Mouse (Mus musculus) MEL (cell line): Measurements from ENCODE around the gene Kcnb1.

Source experiments
- CHD2 ChIP-seq: IDR thresholded peaks from 2 replicates; pipeline ENCODE4 v1.6.1; 2011; ENCODE audit warnings: low read length, improper control_type of control experiment
- MYC ChIP-seq: IDR thresholded peaks from 2 replicates; pipeline ENCODE4 v1.6.1; 2011; ENCODE audit warnings: low read depth, mild to moderate bottlenecking, low read length, improper control_type of control experiment, moderate library complexity
- POLR2A ChIP-seq, 2 experiments: IDR thresholded peaks; 2 replicates each; pipeline ENCODE4 v1.6.1; 2011 to 2012; ENCODE audit warnings: low read length in 2 of 2, mild to moderate bottlenecking in 2 of 2, control low read depth in 1 of 2, improper control_type of control experiment in 1 of 2, low read depth in 1 of 2, moderate library complexity in 1 of 2; ENCODE audit not compliant: control insufficient read depth in 1 of 2, insufficient read depth in 1 of 2, poor library complexity in 1 of 2

DNA sequence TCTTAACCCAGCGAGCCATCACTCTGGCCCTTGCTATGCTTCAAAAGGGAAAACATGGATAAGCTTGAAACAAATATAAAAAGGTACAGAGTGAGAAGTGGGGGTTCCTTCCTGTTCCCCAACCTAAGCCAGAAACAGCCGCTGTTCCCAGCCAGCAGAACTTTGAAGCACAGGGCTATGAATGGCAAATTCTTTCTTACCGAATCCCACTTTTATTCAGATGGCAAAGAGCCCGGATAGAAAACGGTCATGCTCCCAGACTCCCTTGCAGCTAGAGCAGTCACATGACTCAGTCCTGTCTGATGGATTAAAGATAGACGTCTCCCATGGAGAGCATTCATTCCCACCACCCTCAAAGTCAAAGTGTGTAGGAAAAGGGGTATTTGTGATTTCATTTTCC, 39.1 kb downstream of the Kcnb1 start:
- TF ChIP-seq POLR2A (IDR thresholded peaks at IDR 0.05; ENCODE audit: control insufficient read depth in 1 of 2, insufficient read depth in 1 of 2, low read depth in 1 of 2, low read length in 2 of 2, poor library complexity in 1 of 2) (no peak), MYC (no peak), CHD2 (no peak)
